Mouse (Mus musculus): ENCODE measurements around the gene Srrm4. TPM values are rescaled to one million over a fixed set of nuclear protein-coding genes. Genes with fewer than 3 reads are reported as not detected.

Gene Srrm4
- polyA plus RNA-seq, 1 experiment: not detected

- Histone ChIP-seq H3K4me3 (ENCODE audit: extremely low read depth, insufficient read depth, insufficient read length) (no peak overlapping the region), H3K36me3 (ENCODE audit: control insufficient read depth, insufficient read depth, low read length) (no peaks in the 10 kb centered on the region), H3K27me3 (ENCODE audit: control insufficient read depth, insufficient read depth, low read length) (no peaks in the 10 kb centered on the region), H3K27ac (ENCODE audit: insufficient read depth, low read length) (no peak overlapping the region), H3K4me1 (ENCODE audit: control insufficient read depth, insufficient read depth, insufficient read length) (no peaks in the 10 kb centered on the region)
- TF ChIP-seq CTCF (IDR thresholded peaks at IDR 0.05; ENCODE audit: extremely low read depth, insufficient read depth, insufficient read length, insufficient replicate concordance): no peak
- TF ChIP-seq POLR2A (IDR thresholded peaks at IDR 0.05; ENCODE audit: low read depth, low read length): no peak
- no peak for DNase-seq (ENCODE audit: low read depth in 1 of 2, low spot score in 2 of 2)
- WGBS: 65% methylated on average over 3 of the region's 3 CpGs
Measured at GRCm38 (mm10) chr5:116406507-116406906, 185.1 kb downstream of the Srrm4 start.

GRCm38 (mm10) chr5:116405934-116406333 lies 185.7 kb downstream of the Srrm4 start:
- Histone ChIP-seq H3K4me1 (ENCODE audit: control insufficient read depth, insufficient read depth, insufficient read length) (no peaks in the 10 kb centered on the region), H3K4me3 (ENCODE audit: extremely low read depth, insufficient read depth, insufficient read length) (no peak overlapping the region), H3K27me3 (ENCODE audit: control insufficient read depth, insufficient read depth, low read length) (no peaks in the 10 kb centered on the region), H3K27ac (ENCODE audit: insufficient read depth, low read length) (no peak overlapping the region), H3K36me3 (ENCODE audit: control insufficient read depth, insufficient read depth, low read length) (no peaks in the 10 kb centered on the region)
- TF ChIP-seq CTCF (IDR thresholded peaks at IDR 0.05; ENCODE audit: extremely low read depth, insufficient read depth, insufficient read length, insufficient replicate concordance): no peak
- no peak for DNase-seq (ENCODE audit: low read depth in 1 of 2, low spot score in 2 of 2)
- WGBS: 89% methylated on average over 1 of the region's 1 CpGs

DNA sequence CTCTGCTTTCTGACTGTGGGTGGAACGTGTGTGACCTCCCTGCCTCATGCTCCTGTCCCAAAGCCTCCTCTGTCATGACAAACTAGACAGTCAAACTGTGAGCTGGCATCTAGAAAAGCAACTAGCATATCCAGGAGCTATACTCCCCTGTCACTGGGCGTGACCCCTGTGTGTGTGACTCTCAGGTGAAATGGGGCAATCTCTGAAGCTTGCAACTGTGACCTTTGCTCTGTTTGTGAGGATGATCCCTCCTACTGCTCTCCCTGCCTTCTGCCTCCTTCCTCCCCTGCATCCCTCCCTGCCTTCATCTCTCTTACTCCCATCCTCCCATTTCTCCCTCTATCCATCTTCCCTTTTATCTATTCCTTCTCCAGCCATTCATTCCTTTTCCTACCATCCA lies 187.6 kb downstream of the Srrm4 start:
- H3K27ac ChIP-seq (ENCODE audit: insufficient read depth, low read length): no peak overlapping the region
- WGBS: 93% methylated on average over 2 of the region's 2 CpGs
- TF ChIP-seq CTCF (IDR thresholded peaks at IDR 0.05; ENCODE audit: extremely low read depth, insufficient read depth, insufficient read length, insufficient replicate concordance) (no peak), POLR2A (IDR thresholded peaks at IDR 0.05; ENCODE audit: low read depth, low read length) (no peak)
- H3K36me3 ChIP-seq (ENCODE audit: control insufficient read depth, insufficient read depth, low read length): no peaks in the 10 kb centered on the region
- no peak overlapping the region for H3K4me3 ChIP-seq (ENCODE audit: extremely low read depth, insufficient read depth, insufficient read length)
- H3K27me3 ChIP-seq (ENCODE audit: control insufficient read depth, insufficient read depth, low read length): no peaks in the 10 kb centered on the region
- no peaks in the 10 kb centered on the region for H3K4me1 ChIP-seq (ENCODE audit: control insufficient read depth, insufficient read depth, insufficient read length)
- no peak for DNase-seq (ENCODE audit: low read depth in 1 of 2, low spot score in 2 of 2)

- Histone ChIP-seq H3K4me3 (ENCODE audit: extremely low read depth, insufficient read depth, insufficient read length) (no peak overlapping the region), H3K36me3 (ENCODE audit: control insufficient read depth, insufficient read depth, low read length) (no peaks in the 10 kb centered on the region), H3K4me1 (ENCODE audit: control insufficient read depth, insufficient read depth, insufficient read length) (no peaks in the 10 kb centered on the region), H3K27ac (ENCODE audit: insufficient read depth, low read length) (no peak overlapping the region), H3K27me3 (ENCODE audit: control insufficient read depth, insufficient read depth, low read length) (no peaks in the 10 kb centered on the region)
- no peak for DNase-seq (ENCODE audit: low read depth in 1 of 2, low spot score in 2 of 2)
- WGBS: 82% methylated on average over 3 of the region's 3 CpGs
- no peak for TF ChIP-seq POLR2A (IDR thresholded peaks at IDR 0.05; ENCODE audit: low read depth, low read length)
- no peak for TF ChIP-seq CTCF (IDR thresholded peaks at IDR 0.05; ENCODE audit: extremely low read depth, insufficient read depth, insufficient read length, insufficient replicate concordance)
Measured at GRCm38 (mm10) chr5:116400801-116401200, 190.8 kb downstream of the Srrm4 start.

DNA sequence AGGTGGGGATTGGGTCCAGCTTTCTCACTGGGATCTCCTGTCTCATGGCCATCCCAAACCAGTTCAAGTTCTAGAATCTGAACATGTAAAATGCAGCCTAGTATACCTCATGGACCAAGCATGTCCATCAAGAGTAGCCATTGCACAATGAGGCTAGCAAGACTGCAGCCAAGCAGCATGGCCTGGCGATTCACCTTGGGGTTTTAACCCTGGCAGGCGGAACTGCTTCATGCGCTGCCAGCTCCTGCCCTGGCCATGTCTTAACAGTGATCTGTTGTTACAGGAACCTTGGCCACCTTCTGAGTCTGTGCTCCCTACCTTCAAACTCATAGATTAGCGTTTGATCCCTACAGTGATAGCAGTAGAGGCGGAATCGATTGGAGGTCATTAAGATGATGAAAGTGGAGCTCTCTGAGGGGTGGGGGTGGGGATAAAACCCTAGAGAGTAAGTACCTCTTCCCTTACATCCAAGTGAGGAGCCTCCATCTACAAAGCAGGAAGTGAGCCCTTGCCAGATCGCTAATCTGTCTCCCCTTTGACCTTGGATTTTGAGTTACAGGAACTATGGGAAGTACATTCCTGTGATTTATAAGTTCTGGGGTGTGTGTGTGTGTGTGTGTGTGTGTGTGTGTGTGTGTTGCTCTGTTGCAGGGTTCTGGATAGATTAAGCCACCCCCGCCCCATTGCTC lies 191.4 kb downstream of the Srrm4 start:
- Histone ChIP-seq H3K4me1 (ENCODE audit: control insufficient read depth, insufficient read depth, insufficient read length) (no peaks in the 10 kb centered on the region), H3K4me3 (ENCODE audit: extremely low read depth, insufficient read depth, insufficient read length) (no peak overlapping the region), H3K27me3 (ENCODE audit: control insufficient read depth, insufficient read depth, low read length) (no peaks in the 10 kb centered on the region), H3K27ac (ENCODE audit: insufficient read depth, low read length) (no peak overlapping the region), H3K36me3 (ENCODE audit: control insufficient read depth, insufficient read depth, low read length) (no peaks in the 10 kb centered on the region)
- DNase-seq (ENCODE audit: low read depth in 1 of 2, low spot score in 2 of 2): no peak
- 72% methylated on average over 8 of the region's 8 CpGs for WGBS
- TF ChIP-seq CTCF (IDR thresholded peaks at IDR 0.05; ENCODE audit: extremely low read depth, insufficient read depth, insufficient read length, insufficient replicate concordance): no peak
- no peak for TF ChIP-seq POLR2A (IDR thresholded peaks at IDR 0.05; ENCODE audit: low read depth, low read length)

DNA sequence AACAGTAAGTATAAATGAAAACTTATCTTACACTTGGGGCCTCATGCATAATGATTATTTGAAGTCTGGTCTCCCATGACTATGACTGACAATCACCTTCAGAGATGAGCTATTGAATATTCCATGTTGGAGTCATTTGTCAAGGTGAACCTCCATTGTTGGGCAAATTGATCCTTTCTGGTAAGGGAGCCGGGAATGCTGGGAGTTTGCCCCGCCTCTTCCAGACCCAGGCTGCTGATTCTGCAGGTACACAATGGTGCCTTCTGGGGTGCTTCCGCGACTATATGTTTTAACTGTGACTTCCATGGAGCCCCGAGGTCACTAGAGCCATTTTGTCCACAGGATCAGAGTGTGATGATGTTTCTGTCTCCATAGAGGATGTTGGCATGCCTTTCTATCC lies 195.5 kb downstream of the Srrm4 start:
- no peak for DNase-seq (ENCODE audit: low read depth in 1 of 2, low spot score in 2 of 2)
- no peak overlapping the region for H3K4me3 ChIP-seq (ENCODE audit: extremely low read depth, insufficient read depth, insufficient read length)
- WGBS: 82% methylated on average over 5 of the region's 5 CpGs
- TF ChIP-seq CTCF (IDR thresholded peaks at IDR 0.05; ENCODE audit: extremely low read depth, insufficient read depth, insufficient read length, insufficient replicate concordance) (no peak), POLR2A (IDR thresholded peaks at IDR 0.05; ENCODE audit: low read depth, low read length) (no peak)
- H3K27me3 ChIP-seq (ENCODE audit: control insufficient read depth, insufficient read depth, low read length): no peaks in the 10 kb centered on the region
- no peaks in the 10 kb centered on the region for H3K36me3 ChIP-seq (ENCODE audit: control insufficient read depth, insufficient read depth, low read length)
- no peak overlapping the region for H3K27ac ChIP-seq (ENCODE audit: insufficient read depth, low read length)
- H3K4me1 ChIP-seq (ENCODE audit: control insufficient read depth, insufficient read depth, insufficient read length): no peaks in the 10 kb centered on the region

DNA sequence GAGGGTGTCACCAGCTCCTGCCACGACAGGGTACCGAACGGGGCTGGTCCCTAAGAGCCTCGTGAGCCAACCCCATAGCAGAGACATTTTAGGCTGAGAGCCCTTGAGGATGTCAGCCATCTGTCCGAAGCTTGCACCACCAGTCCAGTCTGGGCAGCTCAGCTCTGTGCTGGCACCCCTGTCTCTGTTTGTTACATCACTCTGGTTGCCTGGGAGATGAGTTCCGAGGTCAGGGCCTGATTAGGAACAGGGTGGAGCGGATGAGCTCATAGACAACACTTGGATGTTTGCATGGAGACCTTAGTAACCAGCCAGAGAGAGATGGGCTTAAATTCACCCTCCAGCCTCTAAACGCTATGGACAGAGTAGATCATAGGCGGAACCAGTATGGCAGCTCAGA lies 199.0 kb downstream of the Srrm4 start:
- no peaks in the 10 kb centered on the region for H3K27me3 ChIP-seq (ENCODE audit: control insufficient read depth, insufficient read depth, low read length)
- no peak overlapping the region for H3K27ac ChIP-seq (ENCODE audit: insufficient read depth, low read length)
- 90% methylated on average over 9 of the region's 9 CpGs for WGBS
- H3K4me3 ChIP-seq (ENCODE audit: extremely low read depth, insufficient read depth, insufficient read length): no peak overlapping the region
- TF ChIP-seq POLR2A (IDR thresholded peaks at IDR 0.05; ENCODE audit: low read depth, low read length) (no peak), CTCF (IDR thresholded peaks at IDR 0.05; ENCODE audit: extremely low read depth, insufficient read depth, insufficient read length, insufficient replicate concordance) (no peak)
- H3K4me1 ChIP-seq (ENCODE audit: control insufficient read depth, insufficient read depth, insufficient read length): no peaks in the 10 kb centered on the region
- no peak for DNase-seq (ENCODE audit: low read depth in 1 of 2, low spot score in 2 of 2)
- no peaks in the 10 kb centered on the region for H3K36me3 ChIP-seq (ENCODE audit: control insufficient read depth, insufficient read depth, low read length)
